Mouse (Mus musculus) intestine, embryonic 16.5 days (tissue): ENCODE results near the gene Kdm2b. TPM values are rescaled to one million over a fixed set of nuclear protein-coding genes. Genes with fewer than 3 reads are reported as not detected.

Source experiments
- ATAC-seq: fragments of 200-750 bp; cut with Nextera tagmentation; 2 replicates; pipeline ENCODE4 v1.8.0; 2017; ENCODE audit warnings: moderate TSS enrichment, moderate library complexity
- H3K27ac ChIP-seq: fragments of 300-500 bp; sonication (generic); 2 replicates; pipeline ENCODE4 v1.5.1; 2014; ENCODE audit warnings: mild to moderate bottlenecking, low read length
- H3K27me3 ChIP-seq: fragments of 300-500 bp; sonication (generic); replicated peaks from 2 replicates; pipeline ENCODE4 v1.6.1; 2014; ENCODE audit warnings: low read length, control low read depth, mixed read lengths; ENCODE audit not compliant: control insufficient read depth, insufficient read depth
- H3K36me3 ChIP-seq: fragments of 300-500 bp; sonication (generic); 2 replicates; pipeline ENCODE4 v1.6.1; 2014; ENCODE audit warnings: low read length, control low read depth; ENCODE audit not compliant: control insufficient read depth, insufficient read depth
- H3K4me1 ChIP-seq: fragments of 300-500 bp; sonication (generic); 2 replicates; pipeline ENCODE4 v1.6.1; 2014; ENCODE audit warnings: low read length, control low read depth, mixed read lengths; ENCODE audit not compliant: control insufficient read depth, insufficient read depth
- H3K4me2 ChIP-seq: fragments of 300-500 bp; sonication (generic); 2 replicates; pipeline ENCODE4 v1.6.1; 2014; ENCODE audit warnings: low read depth, low read length, control low read depth
- H3K4me3 ChIP-seq: fragments of 300-500 bp; sonication (generic); 2 replicates; pipeline ENCODE4 v1.5.1; 2014; ENCODE audit warnings: mild to moderate bottlenecking, low read length
- H3K9ac ChIP-seq: fragments of 300-500 bp; sonication (generic); 2 replicates; pipeline ENCODE4 v1.6.1; 2014; ENCODE audit warnings: low read depth, low read length
- H3K9me3 ChIP-seq: fragments of 300-500 bp; sonication (generic); 2 replicates; pipeline ENCODE4 v1.6.1; 2016; ENCODE audit warnings: low read length, control low read depth; ENCODE audit not compliant: control insufficient read depth
- WGBS: fragments of 180-500 bp; shearing (Covaris S2); extraction: QIAGEN DNeasy Blood & Tissue Kit; methylation state at CpG from one replicate; pipeline ENCODE4 v1.1.7; 2014; 5-methylcytosine and 5-hydroxymethylcytosine counted together
- polyA plus RNA-seq: library from polyadenylated mRNA; unstranded; fragments of >200 nt; fragmentation: Nextera tagmentation; extraction: Ambion mirVana; gene quantifications from 2 replicates; pipeline ENCODE4 v1.2.1, GENCODE M21; 2015

Gene Kdm2b
- polyA plus RNA-seq, 1 experiment from 2014 or later = 22.4 TPM

GRCm38 (mm10) chr5:123014753-123015701 lies 25.4 kb upstream of the Kdm2b start, which contains the start of gene Orai1:
Orai1 (plus strand) TSS chr5:123015074.
- peak within 1 kb of the TSS; percentile 88 for H3K9ac ChIP-seq
- H3K4me1 ChIP-seq = peaks cover 31% of the 10 kb centered on the region
- WGBS = under 1% methylated on average over 106 of the region's 106 CpGs
- H3K27ac ChIP-seq = peak within 1 kb of the TSS; percentile 99
- H3K9me3 ChIP-seq = no peaks in the 10 kb centered on the region
- H3K4me3 ChIP-seq = peak within 1 kb of the TSS; percentile 87
- peak; percentile 95 for ATAC-seq
- no peaks in the 10 kb centered on the region for H3K27me3 ChIP-seq
- H3K36me3 ChIP-seq = no peaks in the 10 kb centered on the region
- H3K4me2 ChIP-seq = peak within 1 kb of the TSS; percentile 71

GRCm38 (mm10) chr5:123013599-123014315 lies 24.1 kb upstream of the Kdm2b start:
- Histone ChIP-seq H3K9ac (no peak overlapping the region), H3K9me3 (no peaks in the 10 kb centered on the region), H3K27me3 (no peaks in the 10 kb centered on the region), H3K27ac (no peak overlapping the region), H3K36me3 (no peaks in the 10 kb centered on the region), H3K4me1 (peaks cover 22% of the 10 kb centered on the region), H3K4me2 (no peak overlapping the region), H3K4me3 (no peak overlapping the region)
- ATAC-seq = no peak
- 51% methylated on average over 9 of the region's 9 CpGs for WGBS

- peaks cover 21% of the 10 kb centered on the region for H3K4me1 ChIP-seq
- no peaks in the 10 kb centered on the region for H3K9me3 ChIP-seq
- H3K36me3 ChIP-seq = no peaks in the 10 kb centered on the region
- 96% methylated on average over 9 of the region's 9 CpGs for WGBS
- H3K27ac ChIP-seq = no peak overlapping the region
- no peak overlapping the region for H3K9ac ChIP-seq
- no peak for ATAC-seq
- H3K4me3 ChIP-seq = no peak overlapping the region
- H3K4me2 ChIP-seq = no peak overlapping the region
- no peaks in the 10 kb centered on the region for H3K27me3 ChIP-seq
Measured at GRCm38 (mm10) chr5:123011705-123012104, 22.1 kb upstream of the Kdm2b start.

- peaks cover 15% of the 10 kb centered on the region for H3K4me1 ChIP-seq
- no peaks in the 10 kb centered on the region for H3K36me3 ChIP-seq
- 90% methylated on average over 6 of the region's 6 CpGs for WGBS
- no peaks in the 10 kb centered on the region for H3K27me3 ChIP-seq
- ATAC-seq = no peak
- no peaks in the 10 kb centered on the region for H3K9me3 ChIP-seq
- no peak overlapping the region for H3K27ac ChIP-seq
- no peak overlapping the region for H3K4me2 ChIP-seq
- no peak overlapping the region for H3K4me3 ChIP-seq
- no peak overlapping the region for H3K9ac ChIP-seq
Measured at GRCm38 (mm10) chr5:123010806-123011205, 21.2 kb upstream of the Kdm2b start.

- no peaks in the 10 kb centered on the region for H3K27me3 ChIP-seq
- H3K4me1 ChIP-seq = peaks cover 12% of the 10 kb centered on the region
- no peak overlapping the region for H3K4me2 ChIP-seq
- no peaks in the 10 kb centered on the region for H3K36me3 ChIP-seq
- H3K9ac ChIP-seq = no peak overlapping the region
- H3K27ac ChIP-seq = no peak overlapping the region
- no peaks in the 10 kb centered on the region for H3K9me3 ChIP-seq
- WGBS = 41% methylated on average over 11 of the region's 11 CpGs
- H3K4me3 ChIP-seq = no peak overlapping the region
- no peak for ATAC-seq
Measured at GRCm38 (mm10) chr5:123009873-123010272, 20.2 kb upstream of the Kdm2b start.

- H3K27ac ChIP-seq = no peak overlapping the region
- no peak overlapping the region for H3K9ac ChIP-seq
- H3K4me2 ChIP-seq = no peak overlapping the region
- H3K9me3 ChIP-seq = no peaks in the 10 kb centered on the region
- no peak overlapping the region for H3K4me3 ChIP-seq
- no peaks in the 10 kb centered on the region for H3K27me3 ChIP-seq
- peaks cover 6% of the 10 kb centered on the region for H3K4me1 ChIP-seq
- no peaks in the 10 kb centered on the region for H3K36me3 ChIP-seq
- 64% methylated on average over 7 of the region's 7 CpGs for WGBS
- ATAC-seq = no peak
Measured at GRCm38 (mm10) chr5:123008877-123009493, 19.4 kb upstream of the Kdm2b start.

GRCm38 (mm10) chr5:123005716-123006592 lies 16.3 kb upstream of the Kdm2b start:
- H3K27me3 ChIP-seq = no peaks in the 10 kb centered on the region
- H3K4me3 ChIP-seq = no peak overlapping the region
- H3K9ac ChIP-seq = no peak overlapping the region
- H3K9me3 ChIP-seq = no peaks in the 10 kb centered on the region
- no peak overlapping the region for H3K4me2 ChIP-seq
- no peak overlapping the region for H3K27ac ChIP-seq
- no peak for ATAC-seq
- 51% methylated on average over 19 of the region's 19 CpGs for WGBS
- H3K36me3 ChIP-seq = no peaks in the 10 kb centered on the region
- H3K4me1 ChIP-seq = 0 out of 2 replicates have a peak, but pooled peaks cover 2% of the 10 kb centered on the region

- no peaks in the 10 kb centered on the region for H3K27me3 ChIP-seq
- no peaks in the 10 kb centered on the region for H3K4me1 ChIP-seq
Measured at GRCm38 (mm10) chr5:123000901-123001300, 11.3 kb upstream of the Kdm2b start.

More at GRCm38 (mm10) chr5:123000901-123001300, 11.3 kb upstream of the Kdm2b start:
- no peak overlapping the region for H3K4me3 ChIP-seq
- 71% methylated on average over 1 of the region's 1 CpGs for WGBS
- H3K9ac ChIP-seq = no peak overlapping the region
- H3K27ac ChIP-seq = no peak overlapping the region
- no peak for ATAC-seq
- H3K36me3 ChIP-seq = no peaks in the 10 kb centered on the region
- H3K9me3 ChIP-seq = no peaks in the 10 kb centered on the region
- no peak overlapping the region for H3K4me2 ChIP-seq
